Mouse (Mus musculus): ENCODE results near the gene Nfe2l1.
"Not testable (repeated sequence)": the region's sequence is repeated elsewhere in the genome, so short reads cannot be mapped to it uniquely, and the experiment has no call there.

Gene Nfe2l1

DNA sequence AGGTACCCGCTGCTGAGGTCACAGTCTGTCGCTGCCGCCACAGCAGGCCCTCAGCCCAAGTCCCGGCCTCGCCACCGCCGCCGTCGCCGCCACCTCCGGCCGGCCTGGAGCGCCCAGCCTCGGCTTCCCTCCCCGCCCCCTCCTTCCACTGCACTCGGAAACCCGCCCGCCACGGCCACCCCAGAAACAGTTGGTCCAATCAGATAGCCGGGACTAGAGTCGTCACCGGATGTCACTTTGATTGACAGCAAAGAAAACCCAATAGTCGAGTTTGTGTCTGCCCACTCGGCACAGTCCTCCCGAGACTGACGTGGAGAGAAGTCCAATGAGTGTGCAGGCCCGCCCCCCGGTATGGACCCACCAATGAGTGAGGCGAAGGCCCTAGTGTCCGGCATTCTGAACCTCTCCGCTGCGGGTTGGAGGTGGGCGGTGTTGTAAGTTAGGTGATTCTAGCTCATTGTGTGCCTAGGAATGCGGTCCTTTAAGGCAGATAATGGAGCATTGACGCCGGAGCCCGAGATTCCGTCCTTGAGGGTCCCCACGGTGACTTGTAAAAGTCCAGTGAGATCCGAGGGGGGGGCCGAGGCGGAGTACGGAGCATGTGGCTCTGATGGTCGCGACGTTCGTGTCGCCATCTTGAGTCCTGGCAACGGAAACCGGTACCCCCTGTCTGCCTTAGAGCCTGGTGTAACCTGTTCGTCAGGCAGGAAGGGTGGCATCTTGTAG lies at the start of gene Nfe2l1:
Gene Nfe2l1 (minus strand): TSS at position 156 of the 726 bp plus-strand sequence.
- DNase-seq = peak; percentile 99 to 100

DNA sequence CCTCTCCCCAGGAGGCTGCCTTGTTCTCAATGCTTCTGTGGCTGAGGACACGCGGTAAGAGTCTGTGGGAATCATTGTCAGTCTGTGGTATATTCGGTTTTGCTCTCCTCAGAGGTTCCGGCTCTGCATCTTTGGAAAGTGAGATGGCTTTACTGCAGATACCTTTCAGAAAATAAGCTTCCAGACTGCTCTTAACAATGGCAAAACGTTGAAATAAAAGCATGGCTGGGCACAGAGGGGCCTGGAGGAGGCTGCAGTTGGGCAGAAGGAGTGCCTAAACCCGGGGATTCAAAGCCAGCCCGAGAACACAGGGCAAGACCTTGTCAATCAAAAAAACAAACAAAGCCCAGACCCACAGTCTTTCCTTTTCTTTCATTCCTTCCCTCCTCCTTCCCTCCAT lies 49.6 kb upstream of the Nfe2l1 start:
- DNase-seq = no peak

DNA sequence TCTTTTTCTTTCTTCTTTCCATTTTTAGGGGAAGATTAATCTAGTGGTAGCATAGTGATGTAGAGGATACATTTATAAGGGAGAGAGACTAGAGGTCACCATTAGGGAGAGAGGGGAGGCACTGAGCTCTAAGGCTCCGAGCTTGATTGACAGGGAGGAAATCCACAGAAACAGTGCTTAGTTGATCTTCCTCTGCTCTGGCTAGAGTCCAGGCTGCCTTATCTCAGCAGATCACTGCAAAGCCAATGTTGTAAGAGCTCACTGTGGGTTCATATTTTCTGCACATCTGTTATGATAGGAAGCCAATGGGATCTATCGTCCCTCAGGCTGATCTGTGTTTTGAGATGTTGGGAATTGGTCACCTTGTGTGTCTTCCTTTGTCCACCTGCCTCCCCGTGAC lies 48.9 kb upstream of the Nfe2l1 start:
- DNase-seq = no peak

DNA sequence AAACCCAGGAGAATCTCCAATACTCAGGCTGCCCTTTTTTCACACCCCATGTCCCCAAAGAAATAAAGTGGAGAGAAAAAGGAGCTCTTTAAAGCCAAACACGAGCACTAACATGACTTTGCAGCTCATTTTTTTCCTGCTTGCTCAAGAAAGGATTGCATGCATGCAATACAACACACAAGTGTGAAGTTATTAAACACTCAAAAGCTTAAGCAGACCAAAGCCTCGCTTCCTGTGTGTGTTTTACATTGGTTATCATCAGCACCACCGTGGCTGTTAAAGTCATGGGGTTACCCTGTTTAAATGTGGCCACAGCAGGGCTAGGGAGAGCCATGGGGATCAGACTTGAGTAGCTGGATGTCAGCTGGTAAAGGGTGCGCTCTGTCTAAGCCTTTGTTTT lies 47.3 kb upstream of the Nfe2l1 start:
- no peak for DNase-seq

DNA sequence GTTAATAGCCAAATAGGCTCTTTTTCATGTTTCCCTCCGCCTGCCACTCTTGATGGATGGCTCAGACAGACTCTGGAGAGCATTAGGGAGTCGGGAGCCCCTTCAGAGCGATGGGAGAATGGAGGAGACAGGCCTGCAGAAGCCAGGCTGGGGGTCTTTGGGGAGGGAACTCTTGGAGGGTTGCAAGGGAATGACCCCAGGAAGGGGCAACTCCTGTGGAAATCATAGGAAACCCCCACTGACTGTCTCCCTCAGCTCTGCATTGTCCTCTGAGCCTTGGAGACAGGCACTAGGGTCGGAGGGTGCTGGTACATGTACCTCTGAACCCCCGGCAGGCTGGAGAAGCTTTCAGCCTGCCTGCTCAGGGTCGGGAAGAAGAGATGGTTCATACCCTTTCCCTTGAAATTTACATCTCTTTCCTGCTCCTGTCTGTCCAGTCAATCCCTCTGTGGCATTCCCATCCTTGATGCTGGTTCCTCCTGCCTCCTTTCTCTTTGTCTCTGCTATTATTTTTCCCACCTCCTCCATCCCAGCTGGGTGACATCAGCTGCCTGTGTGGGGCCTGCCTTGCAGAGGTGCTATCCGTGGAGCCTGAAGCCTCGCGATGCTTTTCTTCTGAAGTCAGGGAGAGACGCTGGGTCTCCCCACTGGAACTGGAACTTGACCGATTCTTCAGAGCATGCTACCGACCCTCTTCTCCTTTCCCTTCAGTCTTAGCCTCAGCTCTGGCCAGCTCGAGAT lies 46.7 kb upstream of the Nfe2l1 start:
- DNase-seq = no peak

DNA sequence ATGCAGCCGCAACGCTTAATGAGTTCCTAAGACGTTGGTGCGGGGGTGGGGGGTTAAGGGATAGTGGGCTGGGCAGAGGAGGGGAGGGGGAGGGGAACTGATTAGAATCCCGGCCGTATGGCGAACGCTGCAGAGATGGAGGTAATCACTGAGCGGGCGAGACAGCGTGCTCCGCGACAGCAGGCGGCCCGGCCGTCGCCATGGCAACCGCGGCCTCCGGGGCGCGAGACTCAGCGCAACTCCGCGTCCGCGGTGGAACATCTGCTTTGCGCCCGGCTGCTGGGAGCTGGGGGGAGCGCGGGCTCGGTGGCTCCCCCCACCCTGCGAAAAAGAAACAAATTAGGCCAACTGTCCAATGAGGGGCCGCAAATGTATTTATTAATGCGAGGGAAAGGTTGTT lies 46.0 kb upstream of the Nfe2l1 start:
- peak; percentile 53 to 77 for DNase-seq

DNA sequence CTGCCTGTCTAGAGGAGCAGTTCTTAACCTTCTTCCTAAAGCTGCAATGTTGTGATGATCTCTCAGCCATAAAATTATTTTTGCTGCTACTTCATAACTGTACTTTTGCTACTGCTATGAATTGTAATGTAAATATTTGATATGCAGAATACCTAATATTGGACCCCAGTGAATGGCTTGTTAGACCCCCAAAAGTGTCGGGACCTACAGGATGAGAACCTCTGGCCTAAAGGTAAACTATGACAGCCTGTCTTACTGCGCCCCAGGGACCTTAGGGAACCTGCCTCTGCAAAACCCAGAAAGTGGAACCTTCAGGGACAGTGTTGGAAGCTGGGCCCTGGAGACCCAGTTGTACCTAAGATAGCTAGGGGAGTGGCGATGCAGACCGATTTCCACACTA lies 45.5 kb upstream of the Nfe2l1 start:
- DNase-seq = no peak

DNA sequence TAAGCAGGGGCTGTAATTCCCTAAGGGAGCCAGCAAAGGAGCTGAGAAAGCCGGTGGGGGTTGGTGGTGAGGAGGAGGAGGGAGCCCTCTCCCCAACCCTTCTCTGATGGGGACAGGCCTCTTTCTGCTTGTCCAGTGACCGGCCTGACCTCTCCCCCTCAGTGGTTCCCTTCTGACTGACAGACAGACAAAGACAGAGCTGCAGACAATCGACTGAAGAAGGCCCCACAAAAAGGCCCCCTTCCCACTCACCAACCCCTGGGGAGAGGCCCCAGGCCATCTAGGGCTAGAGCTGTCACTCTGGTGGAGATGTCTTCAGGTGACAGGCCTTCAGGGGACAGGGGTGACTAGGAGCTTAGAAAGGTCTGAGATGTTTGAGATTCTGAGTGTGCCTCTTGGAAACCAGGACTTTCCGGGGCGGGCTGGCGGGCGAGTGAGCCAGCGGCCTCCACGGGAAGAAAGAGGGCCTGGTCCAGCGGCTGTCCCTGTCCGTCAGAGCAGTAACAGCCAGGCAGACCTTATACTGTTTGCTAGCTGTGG lies 43.9 kb upstream of the Nfe2l1 start:
- no peak for DNase-seq

DNA sequence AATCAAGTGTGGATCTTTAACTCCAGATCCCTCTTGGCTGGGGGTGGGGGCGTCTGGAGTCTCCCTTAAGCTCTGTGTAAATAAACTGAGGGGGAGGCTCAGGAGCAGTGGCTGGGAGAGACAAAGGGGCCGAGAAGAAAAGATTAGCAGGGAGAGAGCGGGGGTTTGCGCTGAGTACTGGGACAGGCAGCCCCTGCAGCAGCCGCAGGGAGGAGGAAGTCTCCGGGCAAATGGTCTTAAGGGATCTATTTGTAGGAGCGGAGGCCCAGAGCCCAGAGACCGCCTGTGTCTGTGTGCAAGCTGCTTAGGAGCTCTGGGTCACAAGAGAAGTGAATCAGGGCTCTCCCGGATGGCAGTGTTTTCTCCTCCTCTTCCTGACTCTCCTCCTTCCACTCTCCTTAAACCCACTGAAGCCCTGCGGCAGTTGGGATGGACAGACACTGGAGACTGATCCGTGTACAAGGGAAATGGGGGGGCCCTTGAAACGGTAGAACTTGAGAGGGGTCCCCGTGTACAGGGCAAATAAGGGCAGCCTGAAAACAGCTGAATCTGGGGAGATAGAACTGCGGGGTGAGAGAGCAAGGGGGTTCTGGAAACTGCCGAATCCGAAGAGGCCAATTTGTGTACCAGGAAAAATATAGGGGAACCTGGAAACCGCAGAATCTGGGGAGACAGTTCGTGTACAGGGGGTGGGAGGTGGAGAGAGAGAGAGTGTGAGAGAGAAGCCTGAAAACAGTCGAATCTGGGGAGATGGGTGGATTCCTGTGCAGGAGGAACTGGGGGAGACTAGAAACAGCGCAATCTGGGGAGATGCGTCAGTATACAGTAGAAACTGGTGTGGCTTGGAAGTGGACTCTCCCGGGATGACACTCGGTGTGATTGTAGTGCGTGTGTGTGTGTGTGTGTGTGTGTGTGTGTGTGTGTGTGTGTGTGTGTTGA lies 42.9 kb upstream of the Nfe2l1 start:
- DNase-seq = no peak

DNA sequence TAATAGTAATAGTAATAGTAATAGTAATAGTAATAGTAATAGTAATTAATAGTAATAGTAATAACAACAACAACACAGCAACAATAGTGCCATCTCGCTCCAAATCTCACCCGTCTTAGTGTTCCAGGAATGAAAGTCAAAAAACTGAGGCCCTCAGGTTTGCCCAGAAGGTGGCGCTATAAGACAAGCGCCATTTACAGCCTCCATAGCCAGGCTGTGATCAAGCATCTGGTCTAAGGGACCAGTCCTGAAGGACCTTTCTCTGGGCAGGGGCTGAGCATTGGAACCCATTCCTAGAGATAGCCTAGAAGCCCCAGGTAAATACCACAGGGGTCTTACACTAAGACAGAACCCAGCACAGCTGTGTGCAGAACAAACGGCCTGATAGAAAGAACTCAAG lies 37.4 kb upstream of the Nfe2l1 start:
- DNase-seq = peak; percentile 73 to 79

DNA sequence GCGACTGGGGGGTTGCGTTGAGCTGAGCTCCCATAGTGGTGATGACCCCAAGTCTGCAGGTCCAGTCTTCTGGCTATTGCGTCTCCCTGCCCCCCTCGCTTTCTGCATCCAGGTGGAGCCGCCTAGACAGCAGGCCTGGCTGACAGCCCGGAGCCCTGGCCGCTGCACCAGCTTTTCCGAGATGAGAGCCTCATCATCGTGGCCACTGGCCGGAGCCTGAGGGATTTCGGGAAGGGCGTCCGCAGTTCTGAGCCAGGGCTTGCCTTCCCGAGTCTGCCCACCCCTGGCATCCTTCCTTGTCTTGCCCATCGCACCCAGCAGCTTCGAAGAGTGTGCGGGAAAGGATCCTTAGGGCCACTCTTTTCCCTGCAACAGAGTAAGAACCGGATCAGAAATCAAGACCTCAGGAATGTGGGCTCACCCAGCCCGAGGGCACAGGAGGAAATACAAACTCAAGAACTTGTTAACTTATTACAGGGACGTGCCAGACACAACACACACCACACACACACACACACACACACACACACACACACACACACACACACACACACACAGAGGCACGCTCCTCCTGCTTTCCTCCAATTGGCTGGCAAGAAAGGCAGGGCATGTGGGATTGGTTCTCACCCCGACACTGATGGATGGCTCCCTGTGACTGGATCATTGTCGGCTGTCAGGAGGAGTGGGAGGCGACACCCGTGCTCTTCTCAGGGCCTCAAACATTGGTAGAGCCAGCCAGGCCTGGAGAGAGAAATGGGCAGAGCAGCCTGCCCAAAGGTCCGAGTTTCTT lies 33.6 kb upstream of the Nfe2l1 start:
- peak; percentile 73 to 90 for DNase-seq

DNA sequence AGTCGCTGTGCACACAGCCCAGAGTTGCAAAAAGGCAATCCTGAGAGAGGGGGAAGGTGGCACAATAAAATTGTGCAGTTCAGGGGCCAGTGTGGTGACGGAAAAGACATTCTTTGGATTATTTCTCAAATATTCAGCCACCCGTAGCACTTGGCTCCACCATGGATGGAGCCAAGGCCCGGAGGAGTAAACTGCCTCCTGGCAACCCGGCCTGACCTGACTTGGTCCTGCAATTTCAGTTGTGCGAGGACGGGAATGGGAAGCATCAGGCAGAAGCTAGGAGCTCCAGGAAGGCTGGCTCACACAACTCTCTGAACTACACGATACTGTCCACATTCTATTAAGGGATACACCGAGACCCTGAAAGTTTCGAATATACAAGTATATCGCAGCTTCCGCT lies 32.8 kb upstream of the Nfe2l1 start:
- peak in 1 of 2 experiments; percentile 53 for DNase-seq

DNA sequence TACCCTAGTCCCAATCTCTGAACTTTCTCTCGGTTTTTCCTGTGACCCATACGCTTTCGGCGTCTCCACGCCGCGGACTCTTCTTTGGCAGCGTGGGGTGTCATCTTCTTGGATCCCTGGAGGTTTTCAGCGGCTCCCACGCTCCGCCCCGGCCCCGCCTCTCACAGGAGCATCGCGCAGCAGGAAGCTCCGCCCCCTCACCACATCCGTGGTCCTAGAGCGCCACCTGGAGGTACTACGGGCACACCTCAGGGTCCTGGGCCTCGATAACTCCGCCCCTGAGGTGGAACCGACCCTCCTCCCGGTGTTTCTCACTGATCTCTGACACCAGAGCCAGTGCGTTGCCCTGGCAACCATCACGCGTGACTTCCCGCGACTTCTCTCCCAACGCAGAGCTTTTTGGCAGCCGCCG lies 32.1 kb upstream of the Nfe2l1 start:
- peak; percentile 97 to 98 for DNase-seq

DNA sequence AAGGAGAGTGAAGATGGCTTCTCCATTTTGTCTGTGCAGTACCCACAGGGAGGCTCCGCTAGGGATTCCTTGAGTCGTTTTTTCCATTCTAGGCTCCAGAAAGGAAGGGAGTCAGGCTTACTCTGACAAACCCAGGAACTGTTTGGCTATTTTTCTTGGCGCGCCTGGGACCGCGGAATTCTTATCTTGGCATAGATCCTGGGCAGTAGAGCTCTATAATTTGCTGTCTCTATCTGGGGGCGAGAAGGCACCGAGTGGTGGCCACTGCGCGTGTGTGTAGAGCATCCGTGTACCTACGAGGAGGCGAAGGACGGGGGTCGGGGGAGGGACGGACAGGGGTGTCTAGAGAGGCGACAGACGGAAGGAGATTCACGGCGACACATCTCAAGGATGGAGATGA lies 31.7 kb upstream of the Nfe2l1 start:
- peak; percentile 64 to 69 for DNase-seq

DNA sequence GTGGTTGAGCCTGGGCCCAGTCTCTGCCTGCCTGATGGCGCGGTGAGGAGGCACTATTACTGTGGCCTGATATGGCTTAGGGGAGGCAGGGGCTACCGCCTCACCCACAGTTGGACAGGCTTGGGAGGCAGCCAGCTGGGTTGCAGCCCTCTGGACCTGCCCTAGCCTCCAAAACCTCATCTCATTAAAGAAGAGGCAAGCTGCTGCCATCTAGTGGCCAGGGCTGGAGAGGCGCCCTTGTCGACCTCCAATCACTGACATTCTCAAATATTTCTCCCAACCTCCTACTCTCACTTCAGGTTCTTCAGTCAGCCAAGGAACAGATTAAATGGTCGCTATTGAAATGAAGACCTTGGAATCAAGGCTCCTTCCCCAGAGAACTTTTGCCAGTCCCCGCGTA lies 30.8 kb upstream of the Nfe2l1 start:
- peak; percentile 90 to 93 for DNase-seq

DNA sequence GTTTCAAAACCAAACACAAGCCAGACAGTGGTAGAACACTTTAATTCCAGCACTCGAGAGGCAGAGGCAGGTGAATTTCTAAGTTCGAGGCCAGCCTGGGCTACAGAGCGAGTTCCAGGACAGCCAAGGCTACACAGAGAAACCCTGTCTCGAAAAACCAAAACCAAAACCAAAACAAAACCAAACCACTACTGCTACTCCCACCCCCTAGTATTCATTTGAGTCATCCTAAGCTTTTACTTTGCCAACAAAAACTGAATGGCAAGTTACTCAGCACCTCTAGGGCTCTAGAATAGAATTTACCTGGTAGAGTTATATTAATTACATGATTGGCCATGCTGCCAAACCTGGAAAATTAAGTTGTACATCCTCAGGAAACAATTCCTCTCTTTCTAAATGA lies 29.9 kb upstream of the Nfe2l1 start:
- no peak for DNase-seq

DNA sequence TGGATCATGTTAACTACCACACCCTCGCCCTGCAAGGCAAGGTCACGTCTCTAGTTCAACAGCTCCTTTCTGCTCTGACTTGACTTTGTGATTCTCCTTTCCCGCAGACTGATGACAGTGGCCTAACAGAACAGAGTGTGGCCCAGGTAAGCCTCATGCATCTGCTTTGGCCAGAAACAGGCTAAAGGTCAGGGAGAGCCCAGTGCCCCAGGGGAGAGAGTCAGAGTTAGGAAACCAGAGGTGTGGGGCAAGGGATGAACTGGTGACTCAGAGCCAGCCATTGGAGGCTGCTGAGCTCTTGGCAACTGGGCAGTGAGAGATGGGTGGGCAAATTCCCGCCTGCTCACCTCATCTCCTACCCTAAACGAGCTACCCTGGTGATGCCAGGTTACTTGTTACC lies 27.7 kb upstream of the Nfe2l1 start:
- DNase-seq = no peak

DNA sequence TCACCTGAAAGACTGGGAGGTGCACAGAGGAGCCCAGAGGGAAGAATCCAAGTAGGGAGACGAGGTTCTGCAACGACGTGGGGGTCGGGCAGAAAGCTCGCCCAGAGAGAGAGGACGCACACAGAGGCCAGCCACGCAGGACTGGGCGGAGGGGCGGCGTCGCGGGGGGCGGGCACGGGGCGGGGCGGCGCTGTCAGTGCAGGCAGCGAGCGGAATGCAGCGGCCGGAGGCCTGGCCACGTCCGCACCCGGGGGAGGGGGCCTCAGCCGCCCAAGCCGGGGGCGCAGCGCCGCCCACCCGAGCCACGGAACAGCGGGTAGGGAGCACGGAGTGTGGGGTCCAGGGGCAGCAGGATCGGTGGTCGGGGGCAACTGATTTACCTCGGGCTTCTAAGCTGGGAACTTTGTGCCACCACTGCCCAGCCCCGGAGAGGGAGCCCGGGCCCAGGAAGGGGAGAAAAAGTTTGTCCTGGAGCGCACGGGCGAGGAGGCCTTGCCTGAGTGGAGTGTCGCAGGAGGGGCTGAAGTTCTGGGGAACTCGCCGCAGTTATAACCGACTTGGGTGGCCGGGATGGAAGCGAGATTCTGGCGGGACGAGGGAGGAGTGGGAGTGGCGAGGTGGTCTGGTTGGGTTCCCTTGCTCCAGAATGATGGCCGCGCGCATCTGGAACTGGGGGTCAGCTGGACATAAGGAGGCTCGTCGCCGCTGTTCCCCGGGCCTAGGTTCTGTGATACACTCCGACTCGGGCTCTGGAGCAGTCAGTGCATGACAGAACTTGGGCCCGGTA lies 20.1 kb upstream of the Nfe2l1 start, which contains the start of gene Copz2:
Gene Copz2 (plus strand): TSS at position 190 of the 787 bp plus-strand sequence.
- peak; percentile 58 to 76 for DNase-seq

DNA sequence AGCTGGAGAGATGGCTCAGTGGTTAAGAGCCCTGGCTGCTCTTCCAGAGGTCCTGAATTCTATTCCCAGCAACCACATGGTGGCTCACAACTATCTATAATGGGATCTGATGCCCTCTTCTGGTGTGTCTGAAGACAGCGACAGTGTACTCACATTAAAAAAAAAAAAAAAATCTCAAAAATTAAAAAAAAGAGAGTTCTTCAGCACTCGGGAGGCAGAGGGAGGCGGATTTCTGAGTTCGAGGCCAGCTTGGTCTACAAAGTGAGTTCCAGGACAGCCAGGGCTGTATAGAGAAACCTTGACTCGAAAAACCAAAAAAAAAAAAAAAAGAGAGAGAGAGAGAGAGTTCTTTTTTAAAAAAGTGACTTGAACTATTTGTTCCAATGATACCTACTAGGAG lies 19.4 kb upstream of the Nfe2l1 start:
- DNase-seq = not testable (repeated sequence)

DNA sequence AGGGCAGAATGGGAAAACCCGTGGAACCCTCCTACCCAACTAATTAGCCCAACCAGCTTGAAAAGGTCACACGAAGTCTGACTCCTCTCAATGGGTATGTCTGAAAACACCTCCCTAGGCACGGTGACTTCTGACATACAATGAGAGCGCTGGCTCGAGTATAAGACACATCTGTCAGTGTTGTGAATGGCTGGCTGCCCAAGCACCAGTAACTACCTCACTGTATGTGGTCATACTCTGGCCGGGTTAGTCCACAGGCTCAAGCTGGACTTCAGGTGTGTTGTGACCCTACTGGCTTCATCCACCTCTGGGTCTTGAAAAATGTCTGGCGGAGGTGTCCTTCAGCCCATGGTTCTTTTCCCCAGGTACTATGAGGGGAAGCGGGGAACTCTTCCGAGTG lies 18.9 kb upstream of the Nfe2l1 start:
- DNase-seq = no peak

DNA sequence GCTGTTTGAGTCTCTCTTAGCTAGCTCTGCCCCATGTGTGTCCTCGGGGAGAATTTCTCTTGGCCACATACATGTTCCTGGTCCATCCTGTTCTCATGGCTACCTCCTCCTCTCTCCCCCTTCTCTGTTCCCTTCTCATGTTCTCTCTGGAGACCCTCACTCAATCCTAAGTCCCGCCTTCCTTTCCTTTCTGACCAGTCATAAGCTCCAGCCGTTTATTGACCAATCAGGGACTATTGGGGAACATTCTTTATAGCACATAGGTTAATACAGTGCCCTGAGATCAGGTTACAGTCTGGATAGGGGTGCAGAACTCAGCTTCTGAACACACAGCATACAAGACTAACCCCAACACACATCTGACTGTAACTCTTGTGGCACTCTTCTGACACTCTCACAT lies 17.5 kb upstream of the Nfe2l1 start:
- no peak for DNase-seq
